Mouse (Mus musculus) cortical plate, adult 2 months (tissue): ENCODE results near the gene Map4k5.

Source experiments
- CTCF ChIP-seq: fragments of 200-500 bp; IDR thresholded peaks from 2 replicates; pipeline ENCODE4 v1.5.1; 2011; ENCODE audit warnings: mild to moderate bottlenecking, control low read depth, low read length; ENCODE audit not compliant: insufficient read depth; ENCODE audit errors: extremely low read depth
- POLR2A ChIP-seq: fragments of 200-500 bp; IDR thresholded peaks from 2 replicates; pipeline ENCODE4 v1.6.1; 2011; ENCODE audit warnings: mild to moderate bottlenecking, low read length, control low read depth; ENCODE audit not compliant: insufficient read depth; ENCODE audit errors: extremely low read depth

DNA sequence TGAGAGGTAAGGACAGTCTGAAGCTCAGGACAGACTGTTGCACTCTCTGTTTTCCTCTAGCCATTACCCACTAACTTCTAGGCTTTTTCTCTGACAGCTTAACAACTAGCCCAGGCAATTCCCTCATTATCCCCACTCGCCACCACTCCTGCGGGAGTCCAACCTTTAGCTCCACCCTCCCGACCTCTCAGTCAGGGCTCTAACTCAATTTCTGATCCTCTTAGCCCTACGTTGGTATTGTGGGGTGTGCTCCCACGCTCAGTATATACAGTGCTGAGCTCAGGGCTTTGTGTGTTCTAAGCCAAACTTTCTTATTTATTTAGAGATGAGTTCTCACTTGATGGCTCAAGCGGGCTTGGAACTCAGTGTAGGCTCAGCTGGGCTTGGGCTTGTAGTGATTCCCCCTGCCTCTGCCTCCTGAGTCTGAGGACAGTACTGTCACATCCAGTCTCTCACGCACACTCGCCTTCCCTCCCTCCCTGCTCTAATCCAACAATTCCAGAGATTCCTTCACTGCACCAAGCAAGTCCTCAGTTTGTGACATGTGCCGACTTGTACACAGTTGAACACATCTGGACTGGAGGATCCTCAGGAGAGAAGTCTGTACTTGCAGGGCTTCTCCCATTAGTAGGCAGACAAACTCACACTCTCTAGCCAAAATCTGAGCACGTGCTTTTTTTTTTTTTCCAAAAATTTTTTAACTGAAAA is 11.6 kb downstream of the Map4k5 start:
- no peak for TF ChIP-seq POLR2A
- no peak for TF ChIP-seq CTCF
